Mouse (Mus musculus) heart, adult 2 months (tissue): ENCODE measurements at regions not wholly inside any gene's neighbourhood (a gene's known extent, or its start where the extent isn't known, plus 50 kb on each side); places are given as distances from the start of the nearest gene placed in this dataset.
A peak's percentile ranks its signal among the peaks of the same experiment; 100 is the strongest.

Experiments used
- DNase-seq, 2 experiments: peaks; one replicate each; pipeline ENCODE4 v3.0.0; 2021
- H3K27ac ChIP-seq: fragments of 200-600 bp; 2 replicates; pipeline ENCODE4 v1.8.1; 2022
- H3K27me3 ChIP-seq: fragments of 200-500 bp; 2 replicates; pipeline ENCODE4 v1.6.1; 2012; ENCODE audit warnings: mild to moderate bottlenecking, low read length, inconsistent platforms, mixed read lengths; ENCODE audit not compliant: control insufficient read depth, insufficient read depth
- H3K36me3 ChIP-seq: fragments of 200-500 bp; 2 replicates; pipeline ENCODE4 v1.6.1; 2012; ENCODE audit warnings: low read length, inconsistent platforms; ENCODE audit not compliant: control insufficient read depth, insufficient read depth
- H3K4me1 ChIP-seq: fragments of 200-500 bp; 2 replicates; pipeline ENCODE4 v1.6.1; 2011; ENCODE audit warnings: low read length; ENCODE audit not compliant: control insufficient read depth, insufficient read depth
- H3K4me3 ChIP-seq: fragments of 200-600 bp; 2 replicates; pipeline ENCODE4 v1.8.1; 2022
- H3K79me2 ChIP-seq: fragments of 200-500 bp; replicated peaks from 2 replicates; pipeline ENCODE4 v1.6.1; 2012; ENCODE audit warnings: mild to moderate bottlenecking, inconsistent platforms, low read length, moderate library complexity, mixed read lengths; ENCODE audit not compliant: control insufficient read depth, insufficient read depth
- H3K9ac ChIP-seq: fragments of 200-500 bp; 2 replicates; pipeline ENCODE4 v1.6.1; 2012; ENCODE audit warnings: low read depth, mild to moderate bottlenecking, control low read depth, inconsistent platforms, low read length, mixed read lengths
- CTCF ChIP-seq: fragments of 200-600 bp; IDR thresholded peaks from 2 replicates; pipeline ENCODE4 v1.8.1; 2022; ENCODE audit warnings: antibody characterized with exemption, mild to moderate bottlenecking, moderate library complexity
- EP300 ChIP-seq: fragments of 200-500 bp; IDR thresholded peaks from 2 replicates; pipeline ENCODE4 v1.6.1; 2011; ENCODE audit warnings: low read depth, low read length, control low read depth; ENCODE audit not compliant: insufficient read depth
- POLR2A ChIP-seq: fragments of 200-500 bp; IDR thresholded peaks from 2 replicates; pipeline ENCODE4 v1.6.1; 2011; ENCODE audit warnings: mild to moderate bottlenecking, low read depth, low read length, control low read depth; ENCODE audit not compliant: insufficient read depth
- WGBS: fragments of 180-500 bp; shearing (Covaris S2); methylation state at CpG from one replicate; pipeline ENCODE4 v1.1.7; 2018; 5-methylcytosine and 5-hydroxymethylcytosine counted together
- intact Hi-C: fragments of 180-260 bp; cut with DNase I; formaldehyde crosslinking; loops from one replicate; pipeline ENCODE4 v1.15.1; 2025

DNA sequence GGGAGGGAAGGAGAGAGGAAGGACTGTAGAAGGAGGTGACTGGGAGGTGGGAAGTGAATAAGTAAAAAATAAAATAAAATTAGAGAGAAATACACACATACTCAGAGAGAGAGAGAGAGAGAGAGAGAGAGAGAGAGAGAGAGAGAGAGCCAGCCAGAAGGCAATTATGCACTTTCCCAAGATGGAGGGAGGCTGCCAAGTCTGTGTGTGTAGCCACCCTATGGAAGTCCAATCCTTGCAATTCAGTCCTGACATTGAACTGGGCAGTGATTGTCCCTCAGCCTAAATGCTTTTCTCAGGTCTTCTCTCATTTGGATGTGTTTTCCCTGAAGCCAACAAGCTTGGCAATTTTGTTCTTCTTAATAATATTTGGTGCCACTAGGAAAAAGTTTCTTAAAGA lies 197.3 kb upstream of the Mctp2 start:
- no peak for TF ChIP-seq POLR2A
- TF ChIP-seq EP300: no peak
- TF ChIP-seq CTCF: no peak
- no peak overlapping the region for H3K4me3 ChIP-seq
- H3K79me2 ChIP-seq: no peaks in the 10 kb centered on the region
- H3K9ac ChIP-seq: no peak overlapping the region
- DNase-seq: no peak
- intact Hi-C loops: no loop called here
- H3K27ac ChIP-seq: no peak overlapping the region
- no peaks in the 10 kb centered on the region for H3K36me3 ChIP-seq
- H3K4me1 ChIP-seq: no peaks in the 10 kb centered on the region
- H3K27me3 ChIP-seq: no peaks in the 10 kb centered on the region

GRCm38 (mm10) chr7:72504268-72504667 lies 197.9 kb upstream of the Mctp2 start:
- Histone ChIP-seq H3K36me3 (no peaks in the 10 kb centered on the region), H3K4me1 (no peaks in the 10 kb centered on the region), H3K27ac (no peak overlapping the region), H3K4me3 (no peak overlapping the region), H3K27me3 (no peaks in the 10 kb centered on the region), H3K9ac (no peak overlapping the region), H3K79me2 (no peaks in the 10 kb centered on the region)
- intact Hi-C loops: no loop called here
- TF ChIP-seq EP300: no peak
- no peak for TF ChIP-seq CTCF
- no peak for TF ChIP-seq POLR2A
- 73% methylated on average over 4 of the region's 4 CpGs for WGBS
- DNase-seq: peak; percentile 24 to 44

GRCm38 (mm10) chr7:72505732-72506460 lies 199.5 kb upstream of the Mctp2 start:
- 92% methylated on average over 8 of the region's 8 CpGs for WGBS
- TF ChIP-seq CTCF: no peak
- TF ChIP-seq POLR2A: no peak
- no peak for TF ChIP-seq EP300
- DNase-seq: no peak
- intact Hi-C loops: no loop called here
- Histone ChIP-seq H3K36me3 (no peaks in the 10 kb centered on the region), H3K4me1 (no peaks in the 10 kb centered on the region), H3K27me3 (no peaks in the 10 kb centered on the region), H3K79me2 (no peaks in the 10 kb centered on the region), H3K27ac (no peak overlapping the region), H3K4me3 (no peak overlapping the region), H3K9ac (no peak overlapping the region)

DNA sequence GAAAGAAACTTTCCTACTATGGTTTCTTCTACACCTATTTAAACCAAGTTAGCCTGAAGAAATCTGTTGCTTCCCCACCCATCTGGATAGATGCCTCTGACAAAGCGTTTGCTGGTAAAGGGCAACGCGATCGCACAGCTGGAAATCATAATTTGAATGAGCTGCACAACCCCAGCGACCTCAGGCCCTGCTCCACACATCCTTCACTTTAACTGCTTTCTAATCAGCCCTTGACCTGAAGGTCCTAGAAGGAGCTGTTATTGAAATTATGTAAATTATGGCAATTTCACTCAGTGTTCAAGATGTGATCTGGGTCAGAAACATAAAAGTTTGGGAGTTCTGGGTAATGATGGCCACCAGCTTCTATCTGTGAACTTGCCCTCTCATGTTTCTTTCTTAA lies 201.5 kb upstream of the Mctp2 start:
- no peaks in the 10 kb centered on the region for H3K79me2 ChIP-seq
- no peaks in the 10 kb centered on the region for H3K36me3 ChIP-seq
- no peaks in the 10 kb centered on the region for H3K4me1 ChIP-seq
- no peak for DNase-seq
- 70% methylated on average over 5 of the region's 5 CpGs for WGBS
- no peak overlapping the region for H3K4me3 ChIP-seq
- H3K27me3 ChIP-seq: no peaks in the 10 kb centered on the region
- H3K9ac ChIP-seq: no peak overlapping the region
- no peak overlapping the region for H3K27ac ChIP-seq
- intact Hi-C loops: no loop called here
- TF ChIP-seq EP300: no peak

- Histone ChIP-seq H3K4me1 (no peaks in the 10 kb centered on the region), H3K27me3 (no peaks in the 10 kb centered on the region), H3K4me3 (no peak overlapping the region), H3K36me3 (no peaks in the 10 kb centered on the region), H3K79me2 (no peaks in the 10 kb centered on the region), H3K27ac (no peak overlapping the region), H3K9ac (no peak overlapping the region)
- no peak for TF ChIP-seq EP300
- no peak for TF ChIP-seq CTCF
- TF ChIP-seq POLR2A: no peak
- intact Hi-C loops: no loop called here
- WGBS: 53% methylated on average over 4 of the region's 4 CpGs
- no peak for DNase-seq
Observed at GRCm38 (mm10) chr7:72510116-72510515, 203.7 kb upstream of the Mctp2 start.

- Histone ChIP-seq H3K27me3 (no peaks in the 10 kb centered on the region), H3K4me1 (no peaks in the 10 kb centered on the region; the same call in 1 of the 2 replicates), H3K27ac (no peak overlapping the region), H3K4me3 (no peak overlapping the region), H3K79me2 (no peaks in the 10 kb centered on the region), H3K9ac (no peak overlapping the region), H3K36me3 (no peaks in the 10 kb centered on the region)
- intact Hi-C loops: no loop called here
- 77% methylated on average over 4 of the region's 4 CpGs for WGBS
- DNase-seq: no peak
- no peak for TF ChIP-seq POLR2A
- no peak for TF ChIP-seq EP300
- no peak for TF ChIP-seq CTCF
Observed at GRCm38 (mm10) chr7:72513446-72513845, 207.0 kb upstream of the Mctp2 start.
